Mouse (Mus musculus) activated CD4-positive, CD25-positive, alpha-beta regulatory T cell, adult 4 months (primary cell): ENCODE measurements around the gene Thrsp. TPM values are rescaled to one million over a fixed set of nuclear protein-coding genes. Genes with fewer than 3 reads are reported as not detected.

ENCODE experiments used
- ATAC-seq: one replicate; pipeline ENCODE4 v1.8.0; 2017
- polyA plus RNA-seq, 2 experiments: library from polyadenylated mRNA; unstranded; fragments of 100-300 nt; shearing (Covaris generic); gene quantifications; one replicate each; pipeline ENCODE4 v1.2.1; 2017

The Thrsp gene
- polyA plus RNA-seq, 2 experiments from 2014 or later: not detected

DNA sequence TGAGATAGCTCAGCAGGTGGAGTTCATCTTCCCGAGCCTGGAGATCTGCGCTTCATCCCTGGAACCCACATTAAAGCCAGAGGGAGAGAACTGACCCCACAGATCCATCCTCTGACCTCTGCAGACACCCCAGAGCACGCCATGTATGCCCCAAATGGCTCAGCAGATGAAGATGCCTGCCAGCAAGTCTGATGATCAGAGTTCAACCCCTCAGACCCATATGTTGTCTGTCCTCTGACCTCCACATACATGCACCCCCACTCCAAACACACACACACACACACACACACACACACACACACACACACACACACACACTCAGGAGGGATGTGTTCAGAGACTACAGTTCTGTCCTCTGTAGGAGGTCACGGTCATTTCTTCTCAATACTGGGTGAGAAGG, 1.1 kb downstream of the Thrsp start:
- no peak for ATAC-seq

DNA sequence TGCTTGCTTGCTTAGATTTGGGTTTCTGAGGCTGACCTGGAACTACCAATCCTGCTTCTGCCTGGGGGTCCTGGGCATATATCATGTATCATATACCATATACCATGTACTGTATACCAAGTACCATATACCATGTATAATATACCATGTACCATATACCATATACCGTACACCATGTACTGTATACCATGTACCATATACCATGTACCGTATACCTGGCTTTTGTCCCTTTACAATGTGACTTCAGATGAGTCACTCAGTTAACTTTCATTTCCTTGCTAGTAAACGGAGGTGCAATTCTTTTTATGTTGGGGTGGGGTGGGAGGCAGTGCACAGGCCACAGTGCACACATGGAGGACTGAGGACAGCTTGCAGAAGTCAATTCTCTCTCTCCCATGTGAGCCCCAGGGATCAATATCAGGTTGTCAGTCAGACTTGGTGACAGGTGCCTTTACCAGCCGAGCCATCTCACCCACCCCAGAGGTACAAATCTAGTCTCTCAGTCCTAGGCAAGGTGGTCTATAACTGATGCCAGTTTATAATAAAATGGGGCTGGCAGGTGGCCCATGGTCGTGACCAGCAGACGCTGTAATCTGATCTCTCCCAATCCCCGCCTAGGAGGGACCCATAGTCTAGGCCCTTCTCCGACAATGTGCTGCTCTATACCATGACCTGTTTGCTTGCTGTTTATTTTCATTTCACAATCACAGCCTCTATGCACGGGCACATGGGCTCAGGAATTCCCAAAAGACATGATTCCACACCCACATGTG, 2.4 kb downstream of the Thrsp start:
- no peak for ATAC-seq

DNA sequence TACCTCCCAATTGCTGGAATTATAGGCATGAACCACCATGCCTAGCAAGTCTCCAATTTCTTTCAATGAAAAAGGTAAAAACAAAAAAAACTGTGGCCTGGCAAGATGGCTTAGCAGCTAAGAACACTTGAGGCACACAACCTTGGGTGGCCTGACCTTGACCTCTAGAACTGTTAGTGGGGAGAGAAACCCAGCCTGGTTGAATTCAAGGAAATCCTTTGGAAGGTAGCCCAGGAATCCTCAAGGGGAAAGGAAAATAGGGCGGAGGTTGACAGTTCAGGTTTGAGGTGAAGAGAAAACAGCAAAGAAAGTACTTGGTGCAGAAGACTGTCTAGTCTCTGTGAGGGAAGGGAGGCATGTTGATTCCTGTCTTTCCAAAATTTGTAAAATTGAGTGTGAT, 3.1 kb downstream of the Thrsp start:
- ATAC-seq: no peak

DNA sequence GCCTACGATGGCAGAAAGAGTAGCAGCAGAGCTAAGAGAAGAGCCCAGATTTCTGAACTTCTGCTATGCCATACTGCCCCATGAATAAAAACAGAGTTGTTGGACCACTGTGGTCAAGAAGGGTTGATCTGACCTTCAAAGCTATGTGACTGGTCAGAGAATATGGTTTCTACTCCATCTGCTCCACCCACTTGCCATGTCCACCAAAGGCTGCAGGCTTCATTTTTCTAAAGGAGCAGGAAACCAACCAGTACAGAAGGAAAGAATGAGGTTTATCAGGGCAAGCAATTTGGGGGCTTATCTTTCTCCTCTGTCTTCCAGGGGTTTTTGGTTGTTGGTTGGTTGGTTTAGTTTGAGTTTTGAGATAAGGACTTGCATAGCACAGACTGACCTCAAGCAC, 3.5 kb downstream of the Thrsp start:
- no peak for ATAC-seq

DNA sequence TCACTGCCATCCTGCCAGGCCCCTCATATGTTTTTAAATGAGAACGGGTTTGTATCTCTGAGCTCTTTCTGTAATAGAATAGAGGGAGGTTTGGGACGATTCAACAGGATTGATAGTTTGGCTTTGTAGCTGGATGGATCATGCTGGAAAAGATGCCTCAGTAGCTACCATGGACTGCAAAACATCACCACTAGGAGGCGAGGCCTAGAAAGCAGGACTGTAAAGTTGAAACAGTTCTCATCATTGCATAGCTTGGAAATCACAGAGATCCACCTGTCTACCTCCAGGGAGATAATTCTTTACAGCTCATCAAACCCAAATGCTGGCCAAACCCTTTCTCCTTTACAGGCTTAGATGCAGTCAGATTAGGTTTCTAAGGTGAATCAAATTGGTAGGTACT, 6.0 kb downstream of the Thrsp start:
- ATAC-seq: no peak

DNA sequence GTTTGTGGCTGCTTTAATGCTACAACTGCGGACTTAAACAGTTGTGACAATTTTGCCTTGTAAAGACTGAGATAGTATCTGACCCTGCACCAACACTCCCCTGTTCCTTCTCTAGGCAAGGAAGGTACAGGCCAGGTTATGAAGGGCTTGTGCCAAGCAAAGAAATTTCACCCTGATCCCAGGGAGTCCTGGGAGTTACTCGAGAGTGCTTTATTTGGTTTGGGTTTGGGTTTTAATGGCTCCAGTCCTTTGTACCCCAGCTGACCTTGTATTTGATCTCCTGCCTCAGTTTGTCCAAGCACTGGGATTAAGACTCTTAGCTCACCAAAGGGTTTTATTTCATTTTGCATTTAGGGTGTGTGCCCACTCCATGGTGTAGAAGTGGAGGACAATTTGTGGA, 6.4 kb downstream of the Thrsp start:
- no peak for ATAC-seq

DNA sequence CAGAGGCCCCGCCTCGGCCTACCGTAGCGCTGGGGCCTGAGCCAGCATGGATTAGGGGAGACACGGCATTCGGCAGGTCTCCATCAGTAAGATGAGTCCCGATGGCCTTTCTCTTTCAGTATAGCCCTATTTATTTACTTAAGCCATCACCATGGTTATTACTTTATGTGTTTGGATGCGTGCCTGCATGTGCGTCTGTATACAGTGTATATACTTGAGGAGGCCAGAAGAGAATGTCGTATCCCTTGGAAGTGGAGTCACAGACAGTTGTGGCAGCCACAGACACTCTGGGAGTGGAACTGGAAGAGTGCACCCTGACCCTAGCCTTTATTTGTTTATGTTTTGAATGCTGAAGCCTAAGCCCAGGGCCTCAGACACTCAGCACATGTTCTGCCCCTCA, 10.4 kb downstream of the Thrsp start:
- ATAC-seq: no peak

DNA sequence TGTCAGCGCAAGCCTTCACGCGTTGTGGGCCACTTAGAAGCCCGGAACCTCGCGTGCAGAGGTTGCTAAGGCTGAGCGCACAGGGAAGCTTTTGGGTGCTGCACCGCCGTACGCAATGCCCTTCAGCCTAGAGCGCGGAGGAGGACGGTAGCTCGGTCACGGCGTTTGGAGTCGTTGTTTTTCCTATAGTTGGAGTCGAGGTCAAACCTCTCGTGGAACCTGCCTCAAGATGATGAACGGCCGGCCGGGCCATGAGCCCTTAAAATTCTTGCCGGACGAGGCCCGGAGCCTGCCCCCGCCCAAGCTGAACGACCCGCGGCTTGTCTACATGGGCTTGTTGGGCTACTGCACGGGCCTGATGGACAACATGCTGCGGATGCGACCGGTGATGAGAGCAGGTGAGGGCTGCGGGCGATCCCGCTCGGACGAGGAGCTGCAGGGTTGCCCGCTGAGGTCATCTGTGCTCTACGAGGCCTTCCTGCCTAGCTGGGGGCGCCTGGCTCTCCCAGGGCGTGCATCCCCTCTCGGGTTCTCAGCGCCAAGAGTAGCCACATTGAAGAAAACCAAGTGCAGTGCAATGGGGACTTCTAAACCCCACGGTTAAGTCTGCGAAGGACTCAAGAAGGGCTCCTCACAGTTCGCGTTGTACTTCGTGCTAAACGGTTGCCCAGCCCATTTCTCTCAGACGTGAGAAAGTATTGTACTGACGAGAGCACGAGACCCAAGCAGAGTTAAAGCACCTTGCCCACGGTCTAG, 17.4 kb downstream of the Thrsp start, which contains the start of gene Ndufc2:
Gene Ndufc2, plus strand, starts transcription at position 44 of the 756 bp plus-strand sequence.
- ATAC-seq: peak; percentile 94

DNA sequence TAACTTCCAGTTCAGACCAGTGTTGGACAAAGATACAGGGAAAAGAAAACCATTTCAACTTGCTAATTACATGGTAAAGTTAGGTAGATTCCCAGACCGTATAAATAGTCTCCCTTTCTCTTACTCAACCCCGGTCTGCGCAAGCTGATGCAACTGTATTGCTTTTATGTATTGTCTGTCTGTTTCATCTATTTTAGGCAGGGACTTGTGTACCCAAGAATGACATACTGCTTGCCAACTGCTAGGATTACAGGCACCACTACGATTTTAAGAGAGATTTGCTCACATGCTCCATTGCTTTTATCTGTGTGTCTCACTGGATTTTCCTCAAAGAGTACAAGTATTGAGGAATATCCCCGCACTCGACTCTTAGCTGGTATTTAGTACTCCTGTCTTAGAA, 18.6 kb downstream of the Thrsp start:
- ATAC-seq: no peak

DNA sequence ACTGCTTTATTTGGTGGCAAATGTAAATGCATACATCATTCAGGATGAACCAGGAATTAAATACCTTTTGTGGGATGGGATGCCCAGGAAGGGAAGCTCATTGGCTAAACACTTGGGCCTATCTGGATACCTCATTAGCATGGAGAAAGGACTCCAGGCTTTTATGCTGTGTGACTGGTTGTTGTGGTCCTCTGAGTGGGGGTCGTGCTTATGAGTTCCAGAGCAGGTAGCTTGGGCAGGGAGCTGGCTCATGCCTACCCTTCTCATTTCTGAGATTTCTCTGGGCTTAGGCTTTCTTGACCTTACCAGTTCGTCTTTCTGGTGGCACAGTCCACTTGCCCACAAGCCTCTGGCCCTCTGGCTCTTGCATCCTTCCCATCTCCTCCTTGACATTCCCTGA, 23.2 kb downstream of the Thrsp start:
- ATAC-seq: no peak

DNA sequence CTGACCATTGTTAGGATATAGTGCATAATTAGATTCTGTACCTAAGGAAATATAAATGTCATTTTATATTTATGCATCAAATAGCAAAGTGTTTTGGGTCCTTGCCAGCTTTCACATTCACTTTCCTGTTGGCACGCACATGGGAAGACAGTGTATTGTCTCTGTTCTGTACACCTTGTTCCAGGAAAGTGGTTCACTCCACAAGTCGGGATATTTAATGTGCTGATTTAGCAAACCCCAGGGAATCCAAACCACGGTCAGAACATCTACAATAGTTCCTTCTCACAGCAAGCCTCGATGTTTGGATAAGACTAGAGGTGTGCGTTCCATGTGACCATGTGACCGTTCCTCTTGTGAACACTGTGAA, 25.5 kb downstream of the Thrsp start:
- no peak for ATAC-seq

DNA sequence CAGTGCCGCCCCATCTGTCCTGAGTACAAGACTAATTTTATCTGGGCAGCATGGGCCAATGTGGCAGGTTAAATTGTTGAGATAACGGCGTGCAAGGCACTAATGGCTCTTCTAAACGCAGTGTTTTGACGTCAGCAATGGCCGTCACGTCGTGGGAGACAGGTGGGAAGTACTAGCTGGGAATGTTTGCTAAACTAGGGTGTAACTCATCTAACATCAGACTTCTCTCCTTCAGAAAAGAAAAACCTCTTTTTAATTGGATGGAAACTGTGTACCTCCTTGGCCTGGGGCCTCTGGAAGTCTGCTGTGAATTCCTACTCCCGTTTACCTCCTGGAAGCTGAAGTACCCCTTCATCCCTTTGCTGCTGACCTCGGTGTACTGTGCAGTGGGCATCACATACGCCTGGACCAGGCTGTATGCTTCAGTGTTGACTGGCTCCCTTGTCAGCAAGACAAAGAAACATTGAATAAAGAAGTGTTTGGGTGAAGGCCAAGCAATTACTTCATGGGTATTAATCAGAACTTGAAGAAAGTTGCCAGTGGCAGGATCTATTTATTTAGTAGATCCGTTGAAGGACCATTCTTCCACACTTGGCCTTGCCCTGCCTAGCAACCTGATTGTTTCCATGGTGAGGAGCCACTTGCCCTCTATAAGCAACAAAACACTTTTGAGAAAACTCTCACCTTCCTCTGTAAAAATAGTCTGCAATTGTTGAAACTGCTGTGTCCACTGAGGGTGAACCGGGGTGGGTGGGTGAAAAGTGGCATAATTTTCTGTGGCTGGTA, 26.0 kb downstream of the Thrsp start:
- no peak for ATAC-seq

DNA sequence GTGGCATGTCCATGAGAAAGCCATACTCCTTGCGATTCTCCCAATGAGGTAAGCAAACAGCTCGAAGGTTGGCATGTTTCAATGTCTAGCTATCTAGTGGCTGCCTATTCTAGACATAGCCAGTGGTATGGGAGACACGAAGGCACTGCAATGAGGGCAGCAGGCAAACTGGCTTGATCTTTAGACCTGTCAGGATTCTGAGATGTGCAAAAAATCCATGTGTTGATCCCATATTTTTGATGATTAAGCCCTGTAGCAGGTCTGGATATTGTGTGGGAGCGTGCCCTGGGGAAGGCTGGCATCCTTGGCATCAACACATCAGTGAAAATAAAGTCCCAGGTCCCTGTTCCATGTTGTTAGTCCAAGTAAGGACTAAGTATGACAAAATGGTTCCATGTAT, 29.0 kb downstream of the Thrsp start:
- ATAC-seq: no peak

DNA sequence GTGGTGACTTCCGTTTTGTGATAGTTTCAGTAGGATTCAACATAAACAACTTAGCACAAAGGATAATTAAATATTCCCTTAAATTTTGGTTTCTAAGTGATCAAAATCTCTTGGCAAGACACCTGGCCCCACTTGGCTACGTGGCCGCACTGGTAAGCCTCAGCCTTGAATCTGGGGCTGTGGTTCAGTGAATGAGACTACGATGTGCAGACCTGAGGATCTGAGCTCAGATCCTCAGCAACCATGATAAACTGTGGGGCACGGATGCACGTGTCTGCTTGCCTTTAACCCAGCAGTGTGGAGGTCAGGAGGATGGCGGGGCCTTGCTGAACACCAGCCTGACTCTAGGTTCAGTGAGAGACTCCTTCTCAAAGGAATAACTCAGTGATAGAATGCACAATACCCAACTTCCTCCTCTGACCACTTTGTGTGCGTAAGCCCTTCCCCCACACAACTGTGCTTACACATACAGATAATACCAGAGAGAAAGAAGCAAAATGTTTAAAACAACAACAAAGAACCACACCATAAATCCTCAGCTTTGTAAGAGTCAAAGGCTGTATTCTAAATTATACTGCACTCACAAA, 29.9 kb downstream of the Thrsp start:
- ATAC-seq: no peak

DNA sequence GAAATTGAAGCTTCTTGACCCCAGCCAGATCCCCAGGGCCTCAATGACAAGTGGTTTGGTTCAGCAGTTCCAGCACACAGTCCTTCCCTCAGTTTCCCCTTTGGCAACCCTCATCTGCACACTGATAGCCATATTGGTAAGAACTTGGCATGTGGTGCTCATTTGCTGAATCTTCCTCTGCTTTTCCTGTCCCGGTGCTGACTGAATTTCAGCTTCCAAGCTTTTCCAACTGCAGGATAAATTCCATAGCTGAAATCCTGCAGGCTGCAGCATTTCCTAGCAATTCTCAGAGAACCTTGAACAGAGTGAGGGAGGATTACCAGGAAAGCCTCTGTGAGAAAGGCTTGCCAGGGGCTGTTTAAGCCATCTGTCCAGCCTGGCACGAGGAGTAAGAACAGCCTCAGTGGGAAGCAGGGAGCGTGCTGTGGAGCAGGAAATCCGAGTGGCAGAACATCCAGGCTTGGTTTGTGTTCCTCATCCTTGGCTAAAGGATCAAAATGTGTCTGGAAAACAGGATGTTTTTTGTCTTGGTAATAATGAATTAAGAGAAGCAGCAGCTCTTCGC, 30.6 kb downstream of the Thrsp start:
- no peak for ATAC-seq

DNA sequence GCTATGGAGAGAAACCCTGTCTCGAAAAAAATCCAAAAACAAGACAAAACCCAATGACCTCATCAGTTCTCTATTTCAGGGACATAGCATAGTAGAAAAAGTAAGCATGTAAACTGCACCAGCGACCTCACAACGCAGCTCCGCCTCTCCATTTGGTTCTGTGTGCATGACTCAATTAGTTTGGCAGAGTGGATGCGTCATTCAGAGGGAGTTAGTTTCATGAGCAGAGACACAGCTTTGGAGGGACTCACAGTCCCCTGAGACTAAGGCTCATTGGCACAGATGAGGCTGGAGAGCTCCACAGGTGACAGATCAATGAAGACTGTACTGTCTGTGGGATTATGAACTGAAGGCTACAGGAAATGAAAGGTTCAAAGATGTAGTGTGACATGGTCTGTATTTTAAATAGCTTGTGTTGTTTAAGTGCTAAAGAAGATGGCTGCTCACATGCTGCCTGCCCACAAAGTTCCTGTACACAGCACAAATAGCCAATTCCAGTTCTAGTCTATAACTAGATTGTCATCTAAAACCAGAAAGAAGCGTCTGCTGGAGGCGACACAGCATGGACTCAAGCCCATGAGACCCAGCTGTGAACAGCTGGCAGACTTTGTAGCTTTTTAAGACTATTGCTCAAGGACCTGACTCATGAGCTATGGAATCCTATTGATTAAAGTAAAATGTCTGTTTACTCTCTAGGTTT, 31.3 kb downstream of the Thrsp start:
- no peak for ATAC-seq

DNA sequence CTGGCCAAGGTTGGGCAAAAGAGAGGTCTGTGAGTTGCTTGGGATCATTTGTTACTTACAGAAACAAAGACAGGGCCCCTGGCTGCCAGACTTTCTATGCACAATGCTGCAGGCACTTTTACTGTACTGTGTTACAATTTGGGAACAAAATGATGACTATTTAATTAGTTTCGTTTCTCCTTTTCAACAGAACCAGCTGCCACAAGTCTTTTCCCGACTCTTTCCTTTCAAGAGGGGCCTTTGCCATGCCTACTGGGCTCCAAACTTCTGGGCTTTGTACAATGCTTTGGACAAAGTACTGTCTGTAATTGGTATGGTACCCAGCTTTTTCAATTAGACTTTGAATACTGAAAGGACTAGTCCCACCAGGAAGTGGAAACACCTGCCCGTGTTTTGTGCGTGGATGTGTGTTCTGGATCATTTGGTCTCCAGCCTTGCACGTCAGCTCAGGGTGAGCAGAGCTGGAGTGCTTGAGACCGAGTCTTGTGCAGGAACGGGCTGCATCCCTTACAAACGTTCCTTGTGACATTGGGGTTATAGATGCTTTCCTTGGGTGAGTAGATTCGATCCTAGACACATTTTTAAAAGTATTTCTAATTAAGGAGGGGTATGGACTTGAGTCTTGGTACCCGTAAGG, 33.9 kb downstream of the Thrsp start:
- ATAC-seq: no peak

DNA sequence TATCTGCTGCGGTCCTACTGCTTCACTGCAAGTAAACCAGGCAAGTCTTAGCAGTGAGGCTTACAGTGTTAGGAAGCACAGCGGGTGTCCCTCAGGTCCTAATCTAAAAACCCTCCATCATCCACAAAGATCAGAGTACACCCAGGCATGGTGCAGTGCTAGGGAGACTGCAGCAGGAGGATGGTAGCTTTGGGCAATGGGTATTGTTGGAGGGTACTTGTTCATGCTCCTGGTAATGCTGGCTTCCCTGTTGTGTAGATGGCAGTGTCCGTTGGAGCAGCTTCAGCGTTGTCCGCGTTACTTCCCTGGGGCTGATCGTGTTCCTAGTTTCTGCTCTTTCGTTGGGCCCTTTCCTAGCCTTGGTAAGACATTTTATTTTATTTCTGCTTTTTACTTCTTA, 34.9 kb downstream of the Thrsp start:
- no peak for ATAC-seq

DNA sequence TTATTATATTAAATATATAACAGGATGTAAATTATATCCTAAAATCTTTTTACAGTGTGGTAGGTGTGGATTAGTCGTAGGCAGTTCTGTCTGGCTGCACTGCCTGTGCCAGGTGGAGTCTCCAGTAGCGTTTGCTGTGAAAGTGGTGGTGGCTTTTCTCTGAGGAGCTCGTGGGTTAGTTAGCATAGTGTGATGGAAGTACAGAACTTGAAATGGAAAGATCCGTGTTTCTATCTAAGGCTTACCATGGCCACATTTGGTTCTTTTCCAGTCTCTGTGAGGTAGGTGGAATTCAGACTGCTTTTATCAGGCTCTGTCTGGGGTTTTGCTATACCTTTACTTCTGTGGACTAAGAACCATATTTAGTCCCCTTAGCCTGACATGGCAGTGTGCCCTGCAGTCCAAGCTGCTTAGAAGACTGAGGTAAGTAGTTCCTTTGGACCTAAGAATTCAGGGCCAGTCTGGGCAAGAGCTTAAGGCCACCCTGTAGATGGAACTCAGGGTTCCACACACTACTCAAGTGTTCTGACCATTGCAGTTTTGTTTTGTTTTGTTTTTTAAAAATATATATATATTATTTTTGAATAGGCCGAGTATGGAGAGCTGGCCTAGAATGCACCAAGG, 36.9 kb downstream of the Thrsp start:
- ATAC-seq: no peak

DNA sequence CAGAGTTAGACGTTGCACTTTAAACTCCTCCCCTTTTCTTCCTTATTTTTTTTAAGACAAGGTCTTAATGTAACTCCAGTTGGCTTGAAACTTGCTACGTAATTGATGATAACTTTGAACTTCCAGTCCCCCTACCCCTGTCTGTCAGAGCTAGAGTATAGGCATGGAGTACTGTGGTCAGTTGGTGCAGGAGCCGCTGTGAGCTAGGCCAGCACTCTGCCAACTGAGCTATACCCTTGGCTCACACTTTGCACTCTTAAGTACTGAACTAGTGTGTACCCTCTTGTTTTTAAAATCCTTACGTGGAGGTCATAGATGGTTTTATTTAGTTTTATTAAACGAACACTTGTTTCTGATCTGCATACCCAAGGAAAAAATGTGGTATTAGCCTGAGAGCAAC, 38.2 kb downstream of the Thrsp start:
- ATAC-seq: no peak

DNA sequence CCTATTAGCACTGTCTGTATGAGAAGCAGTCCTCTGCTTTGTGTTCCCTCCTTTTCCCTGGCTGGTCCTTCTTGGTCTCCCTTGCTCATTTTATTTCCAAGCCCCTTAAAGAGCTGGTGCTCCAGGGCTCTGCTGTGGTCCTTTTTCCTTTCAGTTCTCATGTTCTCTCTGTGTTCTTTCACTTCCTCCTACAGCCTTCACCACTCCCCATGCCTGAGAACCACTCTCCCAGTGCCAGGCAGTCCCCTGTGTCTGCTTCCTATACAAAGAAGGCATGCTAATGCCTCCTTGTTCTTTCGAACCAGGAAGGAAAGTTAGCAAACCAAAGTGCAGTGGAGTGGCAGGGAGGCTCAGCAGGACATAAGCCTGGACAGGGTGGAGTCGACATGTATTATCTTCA, 41.6 kb downstream of the Thrsp start:
- no peak for ATAC-seq
